ENCODE assay signal across 20 mouse cellular contexts in the genomic region with DNA sequence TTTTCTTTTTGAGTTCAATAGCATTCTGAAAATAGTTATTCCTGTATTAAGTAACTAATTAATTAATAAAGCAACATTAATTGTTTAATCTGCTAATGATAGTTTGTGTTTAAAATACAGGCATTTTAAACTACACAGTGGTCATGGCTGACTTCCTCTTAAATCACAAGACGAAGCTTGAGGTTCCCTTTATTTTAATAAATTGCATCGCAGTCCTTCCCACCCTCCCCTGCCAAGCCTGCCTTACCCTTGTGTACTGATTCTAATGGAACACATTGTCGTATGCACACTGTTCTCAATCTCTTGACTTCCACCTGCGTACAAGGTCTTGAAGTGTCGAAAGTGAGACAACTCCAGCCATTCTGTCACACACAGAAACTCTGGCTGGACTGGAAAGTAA. TPM values are rescaled to one million over a fixed set of nuclear protein-coding genes. Genes with fewer than 3 reads are reported as not detected.
DNase-seq lines count a peak whose midpoint lies in the region; ATAC-seq lines count a peak whose summit lies in the region.
"Had no signal": no experiment of that assay in that cellular context is flagged by ENCODE, and none has a peak within 500 bp of the region (broad histone marks: within the 10 kb centered on the region; RNA-seq: fewer than 3 reads in every experiment).

No protein-coding gene starts in this region.

- peak; percentile 48 for ATAC-seq in granulocyte monocyte progenitor cell, adult 5-6 weeks (replicated peaks; ENCODE audit: poor library complexity, severe bottlenecking)
- ATAC-seq in megakaryocyte progenitor cell, adult 5-6 weeks (replicated peaks; ENCODE audit: poor library complexity): peak; percentile 65
- ATAC-seq: CD4-positive, CD25-positive, alpha-beta regulatory T cell, adult 4 months; forebrain, embryonic 14.5 days; hindbrain, embryonic 16.5 days; inflammation-experienced regulatory T-cells, adult 6 months; intestine, postnatal 0 days had no signal

- peak; percentile 28 for DNase-seq in lung, postnatal 36 days
- DNase-seq in lung, adult 18-20 months: no peak
- DNase-seq in gastrocnemius, postnatal 25 days: no peak
- DNase-seq in urinary bladder, adult 18-20 months (ENCODE audit: low spot score in 2 of 2): no peak
- no peak for DNase-seq in cerebellum, postnatal 36 days
- DNase-seq: adrenal gland, adult 8-10 months; cerebellum, adult 11-12 months; cerebellum, adult 9-10 months; cerebellum, postnatal 25 days; embryo, embryonic 11 days; gastrocnemius, postnatal 10 days; heart, adult 18-20 months; heart, postnatal 36 days had no signal

RNA-seq across cellular contexts. Expression of gene Dusp22, which starts 14.1 kb away (rescaled TPM):
- total RNA-seq in granulocyte monocyte progenitor cell, adult 5-6 weeks (2014; fragmentation: Nextera tagmentation): 3.7 and 11.7 TPM in 2 replicates
- total RNA-seq in granulocyte monocyte progenitor cell, adult 5-6 weeks (2017): 0.73 and 1.6 TPM in 2 replicates
- total RNA-seq in megakaryocyte progenitor cell, adult 5-6 weeks (2015): 1.9 and 5.2 TPM in 2 replicates
- total RNA-seq in megakaryocyte progenitor cell, adult 5-6 weeks (2017): 2.5 and 4.2 TPM in 2 replicates
- 10 to 100 TPM; 44.9 to 50.5 TPM for total RNA-seq in gastrocnemius, postnatal 25 days (2021)
